Mouse (Mus musculus) CH12.LX (cell line): ENCODE data around the gene Dock10. TPM values are rescaled to one million over a fixed set of nuclear protein-coding genes. Genes with fewer than 3 reads are reported as not detected.
"Not testable (repeated sequence)": the region's sequence is repeated elsewhere in the genome, so short reads cannot be mapped to it uniquely, and the experiment has no call there.

Experiments
- DNase-seq: peaks from one replicate; pipeline ENCODE4 v3.0.0-alpha.2; 2013; ENCODE audit errors: extremely low read depth
- H3K27ac ChIP-seq: 2 replicates; pipeline ENCODE4 v1.5.1; 2012; ENCODE audit warnings: low read depth, mild to moderate bottlenecking, control low read depth, moderate library complexity; ENCODE audit not compliant: insufficient read depth
- H3K27me3 ChIP-seq: replicated peaks from 2 replicates; pipeline ENCODE3; 2012; ENCODE audit warnings: inconsistent platforms
- H3K36me3 ChIP-seq, 2 experiments: replicated peaks in 1 of 2; 2 replicates each; pipeline versions ENCODE3 to v1.6.1; 2012; ENCODE audit warnings: inconsistent platforms in 1 of 2, low read length in 1 of 2, mild to moderate bottlenecking in 1 of 2, mixed read lengths in 1 of 2, moderate library complexity in 1 of 2; ENCODE audit not compliant: control insufficient read depth in 1 of 2, insufficient read depth in 1 of 2
- H3K4me1 ChIP-seq, 2 experiments: 2 replicates each; pipeline ENCODE4 v1.6.1; 2012; ENCODE audit warnings: inconsistent platforms in 1 of 2, moderate library complexity in 1 of 2; ENCODE audit not compliant: insufficient read depth in 2 of 2, control insufficient read depth in 1 of 2
- H3K4me2 ChIP-seq: 2 replicates; pipeline ENCODE4 v1.6.1; 2012; ENCODE audit warnings: low read depth, mild to moderate bottlenecking, control low read depth; ENCODE audit not compliant: poor library complexity, insufficient read depth, severe bottlenecking
- H3K4me3 ChIP-seq, 3 experiments: fragments of 150-350 bp in 1 of 3; sonication (generic) in 1 of 3; replicated peaks in 1 of 3; 2 replicates each; pipeline versions ENCODE3 to v1.5.1; 2011 to 2012; ENCODE audit warnings: low read depth in 2 of 3, low read length in 2 of 3, mild to moderate bottlenecking in 2 of 3, moderate library complexity in 2 of 3, control low read depth in 1 of 3, improper control_type of control experiment in 1 of 3, inconsistent platforms in 1 of 3, mixed read lengths in 1 of 3; ENCODE audit not compliant: poor library complexity in 1 of 3
- H3K79me2 ChIP-seq: replicated peaks from 2 replicates; pipeline ENCODE4 v1.6.1; 2012; ENCODE audit warnings: mild to moderate bottlenecking, moderate library complexity; ENCODE audit not compliant: control insufficient read depth, poor library complexity, insufficient read depth, severe bottlenecking; ENCODE audit errors: extremely low read depth
- H3K9ac ChIP-seq: 2 replicates; pipeline ENCODE4 v1.6.1; 2012; ENCODE audit warnings: low read depth, mild to moderate bottlenecking, control low read depth, moderate library complexity; ENCODE audit not compliant: insufficient read depth
- H3K9me3 ChIP-seq: replicated peaks from 2 replicates; pipeline ENCODE3; 2012; ENCODE audit warnings: low read length, inconsistent platforms, mixed read lengths
- BHLHE40 ChIP-seq: IDR thresholded peaks from 2 replicates; pipeline ENCODE4 v1.6.1; 2011; ENCODE audit warnings: mild to moderate bottlenecking, low read depth, low read length, improper control_type of control experiment
- ELF1 ChIP-seq: IDR thresholded peaks from 2 replicates; pipeline ENCODE4 v1.6.1; 2014; ENCODE audit warnings: low read depth, mild to moderate bottlenecking, inconsistent platforms, low read length, improper control_type of control experiment
- EP300 ChIP-seq: IDR thresholded peaks from 2 replicates; pipeline ENCODE4 v1.6.1; 2011; ENCODE audit warnings: low read length, improper control_type of control experiment
- ETS1 ChIP-seq: conservative IDR thresholded peaks from 2 replicates; pipeline ENCODE4 v1.6.1; 2012; ENCODE audit warnings: low read depth, mild to moderate bottlenecking, inconsistent platforms, low read length, improper control_type of control experiment, moderate library complexity
- IRF4 ChIP-seq: IDR thresholded peaks from 2 replicates; pipeline ENCODE4 v1.6.1; 2014; ENCODE audit warnings: low read depth, mild to moderate bottlenecking, inconsistent platforms, low read length, improper control_type of control experiment
- JUN ChIP-seq: IDR thresholded peaks from 2 replicates; pipeline ENCODE4 v1.6.1; 2011; ENCODE audit warnings: low read depth, mild to moderate bottlenecking, low read length, improper control_type of control experiment, moderate library complexity; ENCODE audit not compliant: insufficient read depth
- JUND ChIP-seq: conservative IDR thresholded peaks from 2 replicates; pipeline ENCODE4 v1.6.1; 2011; ENCODE audit warnings: low read depth, low read length, improper control_type of control experiment
- KAT2A ChIP-seq: IDR thresholded peaks from 2 replicates; pipeline ENCODE4 v1.6.1; 2012; ENCODE audit warnings: low read length, improper control_type of control experiment, inconsistent platforms; ENCODE audit not compliant: insufficient replicate concordance
- MAFK ChIP-seq: IDR thresholded peaks from 2 replicates; pipeline ENCODE4 v1.6.1; 2011; ENCODE audit warnings: low read length, improper control_type of control experiment; ENCODE audit not compliant: insufficient replicate concordance
- MEF2A ChIP-seq: IDR thresholded peaks from 2 replicates; pipeline ENCODE4 v1.6.1; 2014; ENCODE audit warnings: low read depth, mild to moderate bottlenecking, inconsistent platforms, low read length, improper control_type of control experiment, borderline replicate concordance
- MXI1 ChIP-seq: IDR thresholded peaks from 2 replicates; pipeline ENCODE4 v1.6.1; 2011; ENCODE audit warnings: mild to moderate bottlenecking, low read depth, low read length, improper control_type of control experiment
- NELFE ChIP-seq: IDR thresholded peaks from 2 replicates; pipeline ENCODE4 v1.6.1; 2011; ENCODE audit warnings: low read depth, low read length, improper control_type of control experiment
- POLR2A ChIP-seq: IDR thresholded peaks from 2 replicates; pipeline ENCODE4 v1.6.1; 2011; ENCODE audit warnings: low read depth, mild to moderate bottlenecking, improper control_type of control experiment, low read length
- POLR2AphosphoS2 ChIP-seq: IDR thresholded peaks from 2 replicates; pipeline ENCODE4 v1.6.1; 2011; ENCODE audit warnings: low read depth, low read length, improper control_type of control experiment
- RAD21 ChIP-seq: IDR thresholded peaks from 2 replicates; pipeline ENCODE4 v1.6.1; 2011; ENCODE audit warnings: low read depth, mild to moderate bottlenecking, low read length, improper control_type of control experiment, moderate library complexity
- SIN3A ChIP-seq: IDR thresholded peaks from 2 replicates; pipeline ENCODE4 v1.6.1; 2012; ENCODE audit warnings: low read length, improper control_type of control experiment, inconsistent platforms
- TBP ChIP-seq: conservative IDR thresholded peaks from 2 replicates; pipeline ENCODE4 v1.6.1; 2011; ENCODE audit warnings: low read depth, low read length, improper control_type of control experiment
- TCF12 ChIP-seq: IDR thresholded peaks from 2 replicates; pipeline ENCODE4 v1.6.1; 2014; ENCODE audit warnings: low read depth, mild to moderate bottlenecking, inconsistent platforms, low read length, improper control_type of control experiment
- USF1 ChIP-seq: IDR thresholded peaks from 2 replicates; pipeline ENCODE4 v1.6.1; 2014; ENCODE audit warnings: low read depth, mild to moderate bottlenecking, inconsistent platforms, low read length, improper control_type of control experiment
- USF2 ChIP-seq: conservative IDR thresholded peaks from 2 replicates; pipeline ENCODE4 v1.6.1; 2011; ENCODE audit warnings: low read depth, low read length, improper control_type of control experiment
- ZKSCAN1 ChIP-seq: IDR thresholded peaks from 2 replicates; pipeline ENCODE4 v1.6.1; 2012; ENCODE audit warnings: low read depth, inconsistent platforms, low read length, improper control_type of control experiment, borderline replicate concordance
- dilution Hi-C: fragments of 300-500 bp; cut with MboI; formaldehyde crosslinking; loops from 2 replicates; pipeline ENCODE4 v1.14.3; 2020; ENCODE audit warnings: low sequenced_read_pairs; ENCODE audit not compliant: extremely low pct_unique_long_range_greater_than_20kb, extremely low pct_ligation_motif_present
- in situ Hi-C: fragments of 300-500 bp; cut with MboI; formaldehyde crosslinking; loops from 3 replicates; pipeline ENCODE4 v1.14.3; 2019; ENCODE audit warnings: low sequenced_read_pairs, low pct_ligation_motif_present, low pct_unique_long_range_greater_than_20kb, mixed read lengths
- polyA plus RNA-seq: library from polyadenylated mRNA; unstranded; fragments of >175 nt; gene quantifications from 2 replicates; pipeline ENCODE4 v1.2.1, GENCODE M21; 2012; ENCODE audit warnings: low read depth; ENCODE audit not compliant: insufficient read length
- total RNA-seq, 2 experiments: library from RNA; depleted of rRNA; stranded (reverse); fragments of 300-350 nt in 1 of 2; fragments of >200 nt in 1 of 2; gene quantifications; 2 replicates each; pipeline ENCODE4 v1.2.3; 2012 to 2014

Gene Dock10
- total and polyA plus RNA-seq, 3 experiments: 44.7 to 77.2 (median 62.2) TPM

GRCm38 (mm10) chr1:80755296-80756059, 2.8 kb downstream of the Dock10 start:
- H3K36me3 ChIP-seq: peaks cover 4 to 34% of the 10 kb centered on the region in 2 experiments
- peak overlapping the region; percentile 13; the same call in 1 of the 2 replicates for H3K9ac ChIP-seq
- H3K4me2 ChIP-seq: peak overlapping the region; percentile 99
- H3K9me3 ChIP-seq: peaks cover 12% of the 10 kb centered on the region
- H3K79me2 ChIP-seq: peaks cover 56% of the 10 kb centered on the region
- peak overlapping the region in 1 of 3 experiments; percentile 14 for H3K4me3 ChIP-seq
- H3K4me1 ChIP-seq: peaks cover 11 to 48% of the 10 kb centered on the region in 2 experiments
- no peaks in the 10 kb centered on the region for H3K27me3 ChIP-seq
- peak; percentile 40 for DNase-seq
- dilution Hi-C loops (no loop called here), in situ Hi-C loops (no loop called here)
- TF ChIP-seq JUND (0 out of 2 replicates have a peak, but pooled peaks have one; percentile 28), MAFK (no peak), JUN (no peak)
- TF ChIP-seq, all 38 proteins: peak for 1
- no peak overlapping the region for H3K27ac ChIP-seq

GRCm38 (mm10) chr1:80749122-80749521, 9.2 kb downstream of the Dock10 start:
- Histone ChIP-seq H3K79me2 (peaks cover 58% of the 10 kb centered on the region), H3K4me3 (peak overlapping the region in 1 of 3 experiments; percentile 31)

GRCm38 (mm10) chr1:80746691-80747463, 11.4 kb downstream of the Dock10 start:
- Histone ChIP-seq H3K9ac (peak overlapping the region; percentile 58), H3K27me3 (no peaks in the 10 kb centered on the region), H3K4me2 (peak overlapping the region; percentile 69), H3K36me3 (peaks cover 2 to 22% of the 10 kb centered on the region in 2 experiments), H3K4me3 (no peak overlapping the region), H3K79me2 (peaks cover 61% of the 10 kb centered on the region), H3K9me3 (peaks cover under 1% of the 10 kb centered on the region), H3K27ac (peak overlapping the region; percentile 99), H3K4me1 (peaks cover 34 to 80% of the 10 kb centered on the region in 2 experiments)
- DNase-seq: peak; percentile 85
- dilution Hi-C loops (no loop called here), in situ Hi-C loops (no loop called here)
- TF ChIP-seq USF2: no peak
- TF ChIP-seq BHLHE40: peak; percentile 67
- no peak; the same call in 1 of the 2 replicates for TF ChIP-seq TCF12
- TF ChIP-seq SIN3A: peak; percentile 92
- TF ChIP-seq MXI1: peak; percentile 58; the same call in 1 of the 2 replicates
- TF ChIP-seq IRF4: peak; percentile 48; the same call in 1 of the 2 replicates
- TF ChIP-seq TBP: peak; percentile 87
- no peak; the same call in 1 of the 2 replicates for TF ChIP-seq RAD21
- TF ChIP-seq EP300: peak; percentile 84
- no peak for TF ChIP-seq KAT2A
- TF ChIP-seq POLR2A: peak; percentile 37; the same call in 1 of the 2 replicates
- no peak for TF ChIP-seq USF1
- TF ChIP-seq ZKSCAN1: no peak

More at GRCm38 (mm10) chr1:80749122-80749521, 9.2 kb downstream of the Dock10 start:
- TF ChIP-seq NELFE (0 out of 2 replicates have a peak, but pooled peaks have one; percentile 16), EP300 (peak; percentile 74), MEF2A (peak; percentile 38; the same call in 1 of the 2 replicates), POLR2A (peak; percentile 29; the same call in 1 of the 2 replicates), POLR2AphosphoS2 (0 out of 2 replicates have a peak, but pooled peaks have one; percentile 37), ELF1 (0 out of 2 replicates have a peak, but pooled peaks have one; percentile 14), MAFK (0 out of 2 replicates have a peak, but pooled peaks have one; percentile 19), MXI1 (peak; percentile 38; the same call in 1 of the 2 replicates), ETS1 (peak; percentile 52), IRF4 (peak; percentile 65)
- TF ChIP-seq, all 38 proteins: peak for 10; not testable (repeated sequence) for 28
- H3K27ac ChIP-seq: peak overlapping the region; percentile 83
- H3K27me3 ChIP-seq, dilution Hi-C loops, in situ Hi-C loops: not testable (repeated sequence)
- H3K36me3 ChIP-seq: peaks cover 5 to 33% of the 10 kb centered on the region in 2 experiments
- H3K9ac ChIP-seq: peak overlapping the region; percentile 23
- DNase-seq: peak; percentile 66
- peaks cover 21 to 61% of the 10 kb centered on the region in 2 experiments for H3K4me1 ChIP-seq
- H3K4me2 ChIP-seq: peak overlapping the region; percentile 93; the same call in 1 of the 2 replicates
- H3K9me3 ChIP-seq: peaks cover 12% of the 10 kb centered on the region
